Mouse (Mus musculus): Measurements from ENCODE around the gene Prss33. TPM values are rescaled to one million over a fixed set of nuclear protein-coding genes. Genes with fewer than 3 reads are reported as not detected.
"Not testable (repeated sequence)": the region's sequence is repeated elsewhere in the genome, so short reads cannot be mapped to it uniquely, and the experiment has no call there.

The Prss33 gene
- polyA plus RNA-seq (2012; rRNA removed) (0.12 and 0.14 TPM in 2 replicates), polyA plus RNA-seq (2014; fragmentation: Nextera tagmentation; extraction: Ambion mirVana) (not detected in 2 replicates)

DNA sequence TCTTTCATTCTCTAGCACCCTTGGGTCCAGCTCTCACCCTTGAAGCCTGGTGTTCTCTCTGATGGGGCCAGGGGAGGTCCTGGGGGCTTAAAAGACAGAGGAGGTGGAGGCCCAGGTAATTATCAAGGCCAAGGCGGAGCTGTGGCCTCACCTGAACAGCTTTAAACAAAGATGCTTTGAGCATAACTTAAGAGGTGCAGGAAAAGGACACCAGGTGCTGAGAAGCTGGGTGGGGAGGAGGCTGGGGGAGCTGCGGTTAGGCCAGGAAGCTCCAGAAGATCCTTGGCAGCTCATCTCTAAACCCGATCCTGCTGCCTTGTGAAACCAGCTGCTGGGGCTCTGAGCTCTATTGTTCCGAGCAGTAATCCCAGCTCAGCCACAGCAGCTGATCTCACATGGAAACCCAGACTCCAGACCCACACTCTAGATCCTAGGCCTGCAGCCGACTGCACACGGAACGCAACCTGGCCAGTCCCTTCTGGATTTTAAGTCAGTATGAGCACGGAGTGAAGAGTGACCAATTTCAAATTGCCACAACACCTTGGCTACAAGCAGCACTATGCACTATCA lies at the start of gene Prss33:
Gene Prss33, minus strand, starts transcription at position 51 of the 570 bp plus-strand sequence.
- DNase-seq (ENCODE audit: low spot score) (no peak), ATAC-seq (ENCODE audit: low FRiP score, low read depth) (peak; percentile 60; the same call in 1 of the 2 replicates)
- Histone ChIP-seq H3K9ac (ENCODE audit: low read depth, low read length, severe bottlenecking) (no peak within 1 kb of the TSS), H3K4me2 (replicated peaks; ENCODE audit: low read depth, low read length, severe bottlenecking) (no peak within 1 kb of the TSS), H3K4me1 (ENCODE audit: control insufficient read depth, insufficient read depth, low read length) (no peaks in the 10 kb centered on the region), H3K4me3 (replicated peaks; ENCODE audit: low read length) (no peak within 1 kb of the TSS), H3K27ac (replicated peaks; ENCODE audit: low read depth, low read length) (no peak within 1 kb of the TSS), H3K27me3 (ENCODE audit: control insufficient read depth, insufficient read depth, low read length) (no peaks in the 10 kb centered on the region; the same call in 1 of the 2 replicates), H3K9me3 (ENCODE audit: control insufficient read depth, low read length) (no peaks in the 10 kb centered on the region), H3K36me3 (ENCODE audit: control insufficient read depth, insufficient read depth, low read length) (no peaks in the 10 kb centered on the region)
- 83% methylated on average over 8 of the region's 8 CpGs for WGBS
- no peak for TF ChIP-seq POLR2A (IDR thresholded peaks at IDR 0.05; ENCODE audit: borderline replicate concordance, extremely low read depth, insufficient read depth, insufficient read length)

DNA sequence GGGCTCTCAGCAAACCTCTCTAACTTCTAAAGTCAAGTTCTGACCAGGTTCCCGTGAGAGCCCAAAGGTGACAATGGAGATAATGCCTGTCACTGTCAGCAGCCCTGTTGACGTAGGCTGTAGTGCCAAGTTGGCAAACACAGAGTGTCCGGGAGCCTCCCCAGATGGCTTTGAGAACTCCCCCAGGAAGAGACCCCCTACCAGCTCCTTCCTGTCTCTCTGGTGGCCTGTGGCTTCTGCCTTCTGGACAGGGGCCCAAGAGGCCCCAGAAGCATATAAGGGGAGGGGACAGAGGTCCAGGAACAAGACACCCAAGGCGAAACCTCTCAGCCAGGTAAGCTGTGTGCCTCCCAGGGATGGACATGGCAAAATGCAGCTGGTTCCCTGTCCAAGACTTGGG lies 44.7 kb upstream of the Prss33 start, which contains the start of the genes Dcpp1 and Dcpp2:
Gene Dcpp1, plus strand, starts transcription at position 301 of the 400 bp plus-strand sequence.
Gene Dcpp2, plus strand, starts transcription at position 305 of the 400 bp plus-strand sequence.
- not testable (repeated sequence) for H3K9me3 ChIP-seq (ENCODE audit: control insufficient read depth, low read length); H3K4me1 ChIP-seq (ENCODE audit: control insufficient read depth, insufficient read depth, low read length); ATAC-seq (ENCODE audit: low FRiP score, low read depth); H3K27me3 ChIP-seq (ENCODE audit: control insufficient read depth, insufficient read depth, low read length); H3K4me2 ChIP-seq (replicated peaks; ENCODE audit: low read depth, low read length, severe bottlenecking); H3K9ac ChIP-seq (ENCODE audit: low read depth, low read length, severe bottlenecking); DNase-seq (ENCODE audit: low spot score); H3K4me3 ChIP-seq (replicated peaks; ENCODE audit: low read length); H3K27ac ChIP-seq (replicated peaks; ENCODE audit: low read depth, low read length); H3K36me3 ChIP-seq (ENCODE audit: control insufficient read depth, insufficient read depth, low read length)
- WGBS: 74% methylated on average over 4 of the region's 4 CpGs

DNA sequence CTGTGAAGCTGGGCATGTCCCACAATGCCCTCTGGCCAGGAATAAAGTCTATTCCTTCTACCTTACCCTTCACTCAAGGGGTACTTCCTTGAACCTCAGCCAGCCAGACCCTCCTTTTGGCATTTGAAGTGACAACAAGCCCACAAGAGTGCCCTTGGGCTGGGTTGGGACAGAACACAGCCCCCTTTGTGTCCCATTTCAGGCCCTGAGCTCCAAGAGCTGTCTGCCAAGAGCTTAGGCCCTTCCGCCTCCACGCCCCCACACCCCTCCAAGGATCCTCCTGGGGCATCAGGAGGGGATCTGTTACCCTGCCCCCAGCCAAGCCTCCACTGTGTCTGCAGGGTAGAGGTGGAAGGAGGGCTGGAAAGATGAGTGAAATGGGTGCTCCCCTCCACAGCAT lies 41.3 kb upstream of the Prss33 start:
- H3K4me1 ChIP-seq (ENCODE audit: control insufficient read depth, insufficient read depth, low read length): no peaks in the 10 kb centered on the region
- H3K27ac ChIP-seq (replicated peaks; ENCODE audit: low read depth, low read length): no peak overlapping the region
- no peak overlapping the region for H3K4me3 ChIP-seq (replicated peaks; ENCODE audit: low read length)
- TF ChIP-seq POLR2A (IDR thresholded peaks at IDR 0.05; ENCODE audit: borderline replicate concordance, extremely low read depth, insufficient read depth, insufficient read length): no peak
- 77% methylated on average over 2 of the region's 2 CpGs for WGBS
- DNase-seq (ENCODE audit: low spot score) (no peak), ATAC-seq (ENCODE audit: low FRiP score, low read depth) (no peak)
- no peaks in the 10 kb centered on the region for H3K9me3 ChIP-seq (ENCODE audit: control insufficient read depth, low read length)
- H3K27me3 ChIP-seq (ENCODE audit: control insufficient read depth, insufficient read depth, low read length): no peaks in the 10 kb centered on the region
- H3K4me2 ChIP-seq (replicated peaks; ENCODE audit: low read depth, low read length, severe bottlenecking): no peak overlapping the region
- H3K9ac ChIP-seq (ENCODE audit: low read depth, low read length, severe bottlenecking): no peak overlapping the region
- no peaks in the 10 kb centered on the region for H3K36me3 ChIP-seq (ENCODE audit: control insufficient read depth, insufficient read depth, low read length)

DNA sequence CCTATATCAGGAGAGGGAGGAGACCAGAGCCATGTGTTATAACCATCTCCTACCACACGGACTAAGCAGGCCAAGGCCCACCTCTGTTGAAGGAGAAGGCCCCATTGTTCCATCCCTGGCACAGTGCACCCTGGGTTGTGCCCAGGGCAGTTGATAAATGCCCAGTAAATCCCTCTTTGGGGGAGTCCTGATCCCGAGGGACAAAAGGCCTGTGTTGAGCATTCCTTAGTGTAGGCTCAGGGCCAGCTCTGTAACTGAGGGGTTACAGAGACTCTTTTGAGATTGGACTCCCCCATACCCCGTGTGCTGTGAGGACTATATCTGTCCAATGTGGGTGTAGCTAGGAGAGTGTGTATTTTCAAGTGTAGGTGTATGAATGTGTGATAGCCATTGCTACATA lies 40.9 kb upstream of the Prss33 start:
- Histone ChIP-seq H3K27me3 (ENCODE audit: control insufficient read depth, insufficient read depth, low read length) (no peaks in the 10 kb centered on the region), H3K36me3 (ENCODE audit: control insufficient read depth, insufficient read depth, low read length) (no peaks in the 10 kb centered on the region), H3K9ac (ENCODE audit: low read depth, low read length, severe bottlenecking) (no peak overlapping the region), H3K9me3 (ENCODE audit: control insufficient read depth, low read length) (no peaks in the 10 kb centered on the region), H3K4me2 (replicated peaks; ENCODE audit: low read depth, low read length, severe bottlenecking) (no peak overlapping the region), H3K27ac (replicated peaks; ENCODE audit: low read depth, low read length) (no peak overlapping the region), H3K4me3 (replicated peaks; ENCODE audit: low read length) (no peak overlapping the region), H3K4me1 (ENCODE audit: control insufficient read depth, insufficient read depth, low read length) (no peaks in the 10 kb centered on the region)
- ATAC-seq (ENCODE audit: low FRiP score, low read depth) (no peak), DNase-seq (ENCODE audit: low spot score) (no peak)
- 45% methylated on average over 3 of the region's 3 CpGs for WGBS
- TF ChIP-seq POLR2A (IDR thresholded peaks at IDR 0.05; ENCODE audit: borderline replicate concordance, extremely low read depth, insufficient read depth, insufficient read length): no peak

DNA sequence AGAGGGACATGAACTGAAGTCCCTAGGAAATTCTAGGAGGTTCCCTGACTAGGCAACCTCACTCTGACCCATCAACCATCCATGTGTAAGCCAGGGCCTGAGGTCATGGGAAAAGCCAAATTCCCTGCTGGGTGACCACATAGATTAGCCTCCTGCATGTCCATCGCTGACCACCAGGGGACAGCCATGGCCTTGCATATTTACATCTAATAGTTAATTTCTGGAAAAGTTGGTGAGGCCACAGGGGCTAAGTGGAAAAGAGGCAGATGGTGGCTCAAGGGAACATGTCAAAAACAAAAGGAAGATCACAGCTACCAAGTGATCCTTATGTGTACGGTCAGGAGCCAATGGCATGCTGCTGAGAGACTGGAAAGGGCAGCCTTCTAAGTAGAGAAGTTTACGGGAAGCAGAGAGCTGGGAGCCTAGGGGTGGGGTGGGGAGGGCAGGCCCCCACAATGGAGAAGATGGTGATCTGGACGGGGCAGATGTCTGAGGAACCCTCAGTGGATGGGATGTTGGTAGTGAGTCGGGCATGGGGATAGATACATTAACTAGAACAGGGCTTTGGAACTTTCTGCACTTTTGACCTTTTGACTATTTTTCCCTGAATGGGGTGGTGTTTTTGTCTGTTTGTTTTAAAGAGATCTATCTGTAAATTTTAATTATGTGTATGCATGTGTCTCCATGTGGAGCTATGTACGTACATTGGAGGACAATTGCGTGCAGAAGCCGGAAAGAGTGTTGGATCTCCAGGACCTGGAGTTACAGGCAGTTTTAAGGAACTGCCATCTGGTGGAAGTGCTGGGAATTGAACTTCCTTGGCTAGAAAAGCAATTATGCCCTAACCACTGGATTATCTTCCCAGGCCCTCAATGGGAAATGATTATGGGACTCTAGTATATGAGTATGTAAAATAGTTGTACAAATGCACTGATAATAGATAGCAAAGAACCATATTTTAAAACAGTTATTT lies 38.3 kb upstream of the Prss33 start:
- Histone ChIP-seq H3K36me3 (ENCODE audit: control insufficient read depth, insufficient read depth, low read length) (no peaks in the 10 kb centered on the region), H3K27ac (replicated peaks; ENCODE audit: low read depth, low read length) (no peak overlapping the region), H3K4me3 (replicated peaks; ENCODE audit: low read length) (no peak overlapping the region), H3K9ac (ENCODE audit: low read depth, low read length, severe bottlenecking) (no peak overlapping the region), H3K27me3 (ENCODE audit: control insufficient read depth, insufficient read depth, low read length) (no peaks in the 10 kb centered on the region), H3K9me3 (ENCODE audit: control insufficient read depth, low read length) (no peaks in the 10 kb centered on the region), H3K4me1 (ENCODE audit: control insufficient read depth, insufficient read depth, low read length) (no peaks in the 10 kb centered on the region), H3K4me2 (replicated peaks; ENCODE audit: low read depth, low read length, severe bottlenecking) (no peak overlapping the region)
- peak; percentile 47 for ATAC-seq (ENCODE audit: low FRiP score, low read depth)
- DNase-seq (ENCODE audit: low spot score): peak; percentile 63
- TF ChIP-seq POLR2A (IDR thresholded peaks at IDR 0.05; ENCODE audit: borderline replicate concordance, extremely low read depth, insufficient read depth, insufficient read length): no peak
- 47% methylated on average over 8 of the region's 8 CpGs for WGBS

All from limb, embryonic 14.5 days (tissue).